Mouse (Mus musculus) embryonic fibroblast, embryonic 13.5 days (primary cell): Measurements from ENCODE around the gene Car14.
"Not testable (repeated sequence)": the region's sequence is repeated elsewhere in the genome, so short reads cannot be mapped to it uniquely, and the experiment has no call there.

ENCODE experiments used
- CTCF ChIP-seq: IDR thresholded peaks from 2 replicates; pipeline ENCODE4 v1.5.1; 2011; ENCODE audit warnings: mild to moderate bottlenecking, control low read depth, low read length, moderate library complexity, borderline replicate concordance; ENCODE audit not compliant: insufficient read depth
- POLR2A ChIP-seq: IDR thresholded peaks from 2 replicates; pipeline ENCODE4 v1.6.1; 2011; ENCODE audit warnings: low read depth, mild to moderate bottlenecking, control low read depth, low read length, moderate library complexity

- not testable (repeated sequence) for TF ChIP-seq POLR2A, CTCF
Observed at GRCm38 (mm10) chr3:95857050-95857449, 47.4 kb downstream of the Car14 start.
